Mouse (Mus musculus) myocyte (in vitro differentiated cells): ENCODE measurements at regions not wholly inside any gene's neighbourhood (a gene's known extent, or its start where the extent isn't known, plus 50 kb on each side); places are given as distances from the start of the nearest gene placed in this dataset.

Experiments used
- H3K27me3 ChIP-seq: one replicate; pipeline ENCODE4 v1.6.1; 2011; ENCODE audit not compliant: control insufficient read depth, insufficient read depth, insufficient read length
- H3K36me3 ChIP-seq: one replicate; pipeline ENCODE4 v1.6.1; 2011; ENCODE audit not compliant: control insufficient read depth, insufficient read depth
- H3K4me2 ChIP-seq: one replicate; pipeline ENCODE4 v1.6.1; 2011; ENCODE audit warnings: low read depth, control low read depth
- H3K4me3 ChIP-seq: one replicate; pipeline ENCODE4 v1.5.1; 2011; ENCODE audit warnings: mild to moderate bottlenecking, control low read depth, moderate library complexity
- H3K79me2 ChIP-seq: one replicate; pipeline ENCODE4 v1.6.1; 2011; ENCODE audit not compliant: control insufficient read depth, insufficient read depth
- H3ac ChIP-seq: one replicate; pipeline ENCODE4 v1.6.1; 2011; ENCODE audit not compliant: control insufficient read depth, insufficient read length
- CEBPB ChIP-seq: IDR thresholded peaks from 2 replicates; pipeline ENCODE4 v1.6.1; 2011; ENCODE audit warnings: mild to moderate bottlenecking, moderate library complexity; ENCODE audit not compliant: poor library complexity, insufficient read depth, severe bottlenecking
- E2F4 ChIP-seq: IDR thresholded peaks from one replicate; pipeline ENCODE4 v1.6.1; 2011; ENCODE audit warnings: mild to moderate bottlenecking, control low read depth, moderate library complexity; ENCODE audit not compliant: insufficient read depth
- MAX ChIP-seq: IDR thresholded peaks from one replicate; pipeline ENCODE4 v1.6.1; 2011; ENCODE audit warnings: low read depth, mild to moderate bottlenecking, control low read depth
- MYOD1 ChIP-seq, 3 experiments: IDR thresholded peaks; one replicate each; pipeline ENCODE4 v1.6.1; 2011; ENCODE audit warnings: control low read depth in 2 of 3, low read depth in 2 of 3, mild to moderate bottlenecking in 2 of 3, moderate library complexity in 1 of 3; ENCODE audit not compliant: insufficient read length in 2 of 3, control insufficient read depth in 1 of 3
- MYOG ChIP-seq, 3 experiments: IDR thresholded peaks; one replicate each; pipeline ENCODE4 v1.6.1; 2011; ENCODE audit warnings: control low read depth in 2 of 3, low read depth in 2 of 3, mild to moderate bottlenecking in 2 of 3; ENCODE audit not compliant: insufficient read length in 2 of 3, control insufficient read depth in 1 of 3, insufficient read depth in 1 of 3
- POLR2A ChIP-seq: IDR thresholded peaks from one replicate; pipeline ENCODE4 v1.6.1; 2011; ENCODE audit warnings: low read depth, mild to moderate bottlenecking, control low read depth, moderate library complexity; ENCODE audit not compliant: insufficient read length
- POLR2AphosphoS2 ChIP-seq: IDR thresholded peaks from one replicate; pipeline ENCODE4 v1.6.1; 2011; ENCODE audit warnings: low read depth, control low read depth; ENCODE audit not compliant: insufficient read length
- REST ChIP-seq: IDR thresholded peaks from one replicate; pipeline ENCODE4 v1.6.1; 2011; ENCODE audit warnings: mild to moderate bottlenecking, control low read depth, moderate library complexity; ENCODE audit not compliant: insufficient read depth, insufficient read length
- SRF ChIP-seq: IDR thresholded peaks from one replicate; pipeline ENCODE4 v1.6.1; 2011; ENCODE audit warnings: low read depth; ENCODE audit not compliant: control insufficient read depth, insufficient read length
- TCF12 ChIP-seq: IDR thresholded peaks from one replicate; pipeline ENCODE4 v1.6.1; 2011; ENCODE audit warnings: mild to moderate bottlenecking, control low read depth; ENCODE audit not compliant: poor library complexity, insufficient read depth, severe bottlenecking
- TCF3 ChIP-seq: IDR thresholded peaks from one replicate; pipeline ENCODE4 v1.6.1; 2011; ENCODE audit warnings: low read depth, control low read depth; ENCODE audit not compliant: insufficient read length
- USF1 ChIP-seq: IDR thresholded peaks from one replicate; pipeline ENCODE4 v1.6.1; 2011; ENCODE audit warnings: low read depth, mild to moderate bottlenecking, control low read depth, moderate library complexity

DNA sequence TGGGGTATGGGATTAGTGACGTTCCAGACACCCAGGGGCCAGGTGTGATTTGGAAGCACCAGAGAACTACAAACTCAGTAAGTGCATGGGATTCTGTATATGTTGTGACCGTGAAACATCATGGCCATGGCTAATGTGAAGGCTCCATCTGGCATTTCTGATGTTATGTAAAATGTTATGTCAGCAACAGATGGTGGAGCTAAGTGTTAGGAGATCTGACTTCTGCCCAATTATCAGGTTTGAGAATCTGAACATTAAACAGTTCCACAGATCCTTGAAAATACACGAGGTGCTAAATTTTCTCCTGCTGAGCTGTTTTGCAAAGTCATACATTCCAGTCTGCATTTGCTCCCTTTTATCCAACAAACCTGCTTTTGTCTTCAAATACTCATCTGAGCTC lies 223.6 kb upstream of the Egfl6 start:
- no peaks in the 10 kb centered on the region for H3K79me2 ChIP-seq
- no peak for TF ChIP-seq E2F4
- TF ChIP-seq TCF3 = no peak
- TF ChIP-seq SRF = no peak
- no peak for TF ChIP-seq POLR2A
- TF ChIP-seq POLR2AphosphoS2 = no peak
- TF ChIP-seq USF1 = no peak
- TF ChIP-seq TCF12 = no peak
- TF ChIP-seq MYOD1 (IDR thresholded peaks at IDR 0.05; ENCODE audit: control insufficient read depth in 1 of 3, insufficient read length in 2 of 3, low read depth in 2 of 3) = no peak
- TF ChIP-seq REST = no peak
- no peak overlapping the region for H3K4me3 ChIP-seq
- H3ac ChIP-seq = no peak overlapping the region
- no peak overlapping the region for H3K4me2 ChIP-seq
- no peaks in the 10 kb centered on the region for H3K27me3 ChIP-seq
- H3K36me3 ChIP-seq = no peaks in the 10 kb centered on the region

DNA sequence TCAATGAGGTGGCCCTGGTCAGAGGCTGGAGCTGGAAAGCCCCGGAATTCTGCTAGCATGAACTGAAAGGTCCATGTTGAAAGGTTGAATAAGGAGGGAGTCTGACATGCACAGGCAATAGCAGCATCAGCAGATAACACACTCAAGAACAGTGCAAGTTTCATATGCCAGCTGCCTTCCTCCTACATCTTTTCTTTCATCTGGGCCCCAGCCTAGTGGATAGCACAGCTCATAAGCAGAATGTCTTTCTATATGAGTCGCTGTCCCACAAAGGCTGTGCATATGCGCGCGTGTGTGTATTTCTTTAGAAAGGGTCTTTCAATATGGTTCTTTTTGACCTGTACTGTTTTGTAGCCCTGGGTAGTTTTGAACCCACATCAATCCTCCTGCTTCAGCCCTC lies 222.7 kb upstream of the Egfl6 start:
- H3K4me2 ChIP-seq = no peak overlapping the region
- no peaks in the 10 kb centered on the region for H3K36me3 ChIP-seq
- no peak overlapping the region for H3K4me3 ChIP-seq
- no peaks in the 10 kb centered on the region for H3K79me2 ChIP-seq
- no peak overlapping the region for H3ac ChIP-seq
- H3K27me3 ChIP-seq = no peaks in the 10 kb centered on the region
- TF ChIP-seq POLR2AphosphoS2 (no peak), TCF3 (no peak), USF1 (no peak), MYOD1 (IDR thresholded peaks at IDR 0.05; ENCODE audit: control insufficient read depth in 1 of 3, insufficient read length in 2 of 3, low read depth in 2 of 3) (no peak), REST (no peak), TCF12 (no peak)

DNA sequence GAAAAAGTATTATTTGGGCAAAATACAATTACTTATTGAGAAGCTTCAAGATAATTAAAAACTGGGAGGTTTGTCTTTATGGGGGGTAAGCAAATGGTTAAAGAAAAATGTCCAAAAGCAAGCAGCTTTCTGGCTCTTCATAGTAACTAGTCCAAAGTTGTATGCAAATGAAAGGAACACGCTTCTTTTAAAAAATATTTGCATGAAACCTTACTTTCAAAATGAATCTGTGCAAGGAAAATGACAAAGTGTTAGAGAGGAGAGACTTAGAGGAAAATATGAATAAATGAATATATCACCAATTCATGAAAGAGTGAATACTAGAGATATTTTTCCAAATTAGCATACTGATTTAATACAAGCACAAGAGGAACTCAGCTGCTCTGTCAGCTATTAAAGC lies 220.4 kb upstream of the Egfl6 start:
- Histone ChIP-seq H3ac (no peak overlapping the region), H3K27me3 (no peaks in the 10 kb centered on the region), H3K36me3 (no peaks in the 10 kb centered on the region), H3K4me2 (no peak overlapping the region), H3K4me3 (no peak overlapping the region), H3K79me2 (no peaks in the 10 kb centered on the region)
- TF ChIP-seq MYOD1 (IDR thresholded peaks at IDR 0.05; ENCODE audit: control insufficient read depth in 1 of 3, insufficient read length in 2 of 3, low read depth in 2 of 3) = no peak
- no peak for TF ChIP-seq MAX
- TF ChIP-seq E2F4 = no peak
- no peak for TF ChIP-seq POLR2A
- no peak for TF ChIP-seq MYOG (IDR thresholded peaks at IDR 0.05; ENCODE audit: control insufficient read depth in 1 of 3, insufficient read depth in 1 of 3, insufficient read length in 2 of 3, low read depth in 2 of 3)
- no peak for TF ChIP-seq TCF3
- no peak for TF ChIP-seq SRF
- TF ChIP-seq POLR2AphosphoS2 = no peak
- TF ChIP-seq REST = no peak
- no peak for TF ChIP-seq CEBPB
- no peak for TF ChIP-seq USF1
- no peak for TF ChIP-seq TCF12

DNA sequence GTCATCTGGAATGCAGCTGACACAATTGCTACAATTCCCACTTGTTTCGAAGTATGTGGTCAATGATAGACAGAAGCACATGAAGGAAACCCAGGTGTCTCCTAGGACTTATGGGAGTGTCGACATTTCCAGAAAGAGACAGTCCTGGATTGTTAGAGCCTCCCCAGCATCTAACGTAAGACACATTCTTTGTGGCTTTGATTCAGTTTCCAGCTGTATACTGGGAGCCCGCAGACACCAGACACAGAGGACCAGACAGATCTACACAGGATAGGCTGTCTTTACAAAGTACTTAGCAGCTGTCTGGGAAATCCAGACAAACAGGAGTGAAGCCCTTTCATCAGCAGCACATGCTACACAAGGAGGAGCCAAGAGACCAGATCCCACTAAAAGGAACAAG lies 220.0 kb upstream of the Egfl6 start:
- H3K4me3 ChIP-seq = no peak overlapping the region
- H3K79me2 ChIP-seq = no peaks in the 10 kb centered on the region
- no peak for TF ChIP-seq SRF
- no peak for TF ChIP-seq E2F4
- TF ChIP-seq MYOG (IDR thresholded peaks at IDR 0.05; ENCODE audit: control insufficient read depth in 1 of 3, insufficient read depth in 1 of 3, insufficient read length in 2 of 3, low read depth in 2 of 3) = peak in 1 of 3 experiments; percentile 35
- TF ChIP-seq POLR2AphosphoS2 = no peak
- TF ChIP-seq USF1 = no peak
- peak; percentile 47 to 92 (median 89) for TF ChIP-seq MYOD1 (IDR thresholded peaks at IDR 0.05; ENCODE audit: control insufficient read depth in 1 of 3, insufficient read length in 2 of 3, low read depth in 2 of 3)
- peak; percentile 37 for TF ChIP-seq TCF3
- peak; percentile 61; the same call in 1 of the 2 replicates for TF ChIP-seq CEBPB
- peak; percentile 81 for TF ChIP-seq TCF12
- no peak for TF ChIP-seq POLR2A
- no peak for TF ChIP-seq REST
- no peak for TF ChIP-seq MAX
- H3K4me2 ChIP-seq = no peak overlapping the region
- no peaks in the 10 kb centered on the region for H3K27me3 ChIP-seq
- H3ac ChIP-seq = no peak overlapping the region
- no peaks in the 10 kb centered on the region for H3K36me3 ChIP-seq

DNA sequence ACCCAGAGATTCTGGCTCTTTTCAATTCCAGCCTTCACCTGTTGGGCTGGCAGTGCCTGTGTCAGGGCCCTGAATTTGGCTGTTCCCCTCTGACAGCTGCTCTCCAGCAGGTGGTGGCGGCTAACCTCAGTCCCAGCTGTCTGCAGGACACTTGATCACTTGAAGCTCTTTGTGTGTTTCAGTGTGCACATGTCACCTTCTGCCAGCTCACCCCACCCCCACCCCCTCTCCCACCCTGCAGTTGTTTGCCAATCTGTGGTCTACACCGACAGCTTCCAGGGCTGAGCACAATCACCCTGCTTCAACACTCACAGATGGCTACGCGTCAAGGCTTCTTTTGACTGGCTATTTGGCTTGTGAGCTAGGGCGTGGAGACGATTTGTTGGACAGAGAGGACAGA lies 217.7 kb upstream of the Egfl6 start:
- Histone ChIP-seq H3ac (no peak overlapping the region), H3K27me3 (no peaks in the 10 kb centered on the region), H3K4me2 (no peak overlapping the region), H3K79me2 (no peaks in the 10 kb centered on the region), H3K4me3 (no peak overlapping the region), H3K36me3 (no peaks in the 10 kb centered on the region)
- TF ChIP-seq POLR2AphosphoS2 (no peak), TCF3 (peak; percentile 99), USF1 (no peak), SRF (no peak), REST (no peak), MAX (no peak), MYOD1 (IDR thresholded peaks at IDR 0.05; ENCODE audit: control insufficient read depth in 1 of 3, insufficient read length in 2 of 3, low read depth in 2 of 3) (peak; percentile 91 to 98 (median 98)), E2F4 (no peak), POLR2A (no peak), CEBPB (no peak), MYOG (IDR thresholded peaks at IDR 0.05; ENCODE audit: control insufficient read depth in 1 of 3, insufficient read depth in 1 of 3, insufficient read length in 2 of 3, low read depth in 2 of 3) (peak; percentile 98 to 99 (median 99)), TCF12 (peak; percentile 100)
